Mouse (Mus musculus) heart, adult 9 months (tissue): ENCODE results near the gene Inpp5d.

ENCODE experiments used
- DNase-seq, 2 experiments: peaks; one replicate each; pipeline ENCODE4 v3.0.0; 2022; ENCODE audit warnings: low spot score in 2 of 2

The Inpp5d gene

DNA sequence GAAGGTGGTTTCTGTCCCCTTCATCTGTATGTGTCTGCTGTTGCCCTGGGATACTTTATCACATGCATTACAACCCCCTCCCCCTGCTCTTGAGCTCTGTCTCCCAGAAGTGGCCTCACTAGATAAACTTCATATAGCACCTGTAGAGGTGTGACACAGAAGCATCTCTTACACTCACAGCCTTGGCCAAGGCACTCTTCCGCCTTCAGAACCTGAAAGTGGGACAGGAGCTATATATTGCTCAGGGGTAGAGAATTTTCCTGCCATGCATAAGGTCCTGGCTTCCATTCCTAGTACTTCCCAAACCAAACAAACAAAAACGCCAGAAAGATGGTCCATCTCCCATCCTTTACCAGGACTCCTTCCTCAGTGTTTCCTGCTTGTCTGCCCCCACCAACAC is 84.1 kb downstream of the Inpp5d start:
- DNase-seq, result no peak

DNA sequence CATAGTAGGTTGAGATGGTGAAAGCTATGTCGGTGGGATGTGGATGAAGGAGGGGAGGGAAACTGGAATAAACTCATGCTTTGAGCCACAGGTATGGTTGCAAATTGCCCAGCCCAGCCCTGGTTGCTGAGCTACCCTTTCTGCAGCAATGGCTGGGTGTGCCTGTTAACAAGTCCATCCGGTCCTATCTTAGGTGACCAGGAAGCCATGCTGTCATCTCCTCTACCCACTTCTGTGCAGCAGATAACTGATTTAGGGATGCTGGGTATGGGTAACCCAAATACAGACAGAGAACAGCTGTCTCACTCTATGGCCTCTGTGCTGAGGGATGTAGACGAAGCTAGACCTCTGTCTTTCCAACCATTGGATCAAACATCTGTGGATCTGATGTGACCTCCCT is 86.2 kb downstream of the Inpp5d start:
- no peak for DNase-seq

DNA sequence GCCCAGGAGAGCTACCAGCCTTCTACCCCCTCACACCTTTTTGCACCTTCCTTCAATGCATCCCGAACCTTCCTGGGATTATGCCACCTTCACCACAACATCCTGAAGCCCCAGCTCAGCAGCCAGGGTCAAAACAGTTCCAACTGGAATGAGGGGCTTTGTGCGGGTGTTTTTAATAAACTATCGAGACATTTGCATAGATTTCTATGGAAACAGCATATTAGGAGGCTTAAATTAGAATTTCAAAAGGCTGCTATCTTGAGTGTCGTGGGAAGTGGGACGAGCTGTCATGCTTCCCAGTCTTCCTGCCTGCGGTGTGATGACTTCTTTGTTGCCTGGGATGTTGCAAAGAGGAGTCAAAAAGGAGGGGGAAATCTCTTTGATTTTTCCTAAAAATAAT is 88.9 kb downstream of the Inpp5d start:
- no peak for DNase-seq

DNA sequence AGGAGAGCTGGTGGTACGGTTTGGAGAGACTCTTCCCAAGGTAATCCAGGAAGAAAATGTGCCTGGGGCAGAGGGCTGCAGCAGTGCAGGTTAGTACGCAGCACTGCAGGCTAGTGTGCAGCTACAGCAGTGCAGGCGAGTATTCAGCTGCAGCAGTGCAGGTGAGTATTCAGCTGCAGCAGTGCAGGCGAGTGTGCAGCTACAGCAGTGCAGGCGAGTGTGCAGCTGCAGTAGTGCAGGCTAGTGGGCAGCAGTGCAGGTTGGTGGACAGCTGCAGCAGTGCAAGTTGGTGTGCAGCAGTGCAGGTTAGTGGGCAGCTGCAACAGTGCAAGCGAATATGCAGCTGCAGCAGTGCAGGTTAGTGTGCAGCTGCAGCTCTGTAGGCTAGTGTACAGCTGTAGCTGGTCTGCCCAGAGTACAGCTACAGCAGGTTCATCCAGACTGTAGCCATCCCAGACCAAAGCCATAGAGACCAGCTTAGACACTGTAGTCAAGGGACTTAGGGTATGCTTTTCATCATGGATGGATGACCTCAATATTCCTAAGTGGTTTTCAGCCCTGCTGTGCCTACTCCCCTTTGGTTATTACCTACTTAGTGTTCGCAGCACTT is 89.7 kb downstream of the Inpp5d start:
- no peak for DNase-seq

DNA sequence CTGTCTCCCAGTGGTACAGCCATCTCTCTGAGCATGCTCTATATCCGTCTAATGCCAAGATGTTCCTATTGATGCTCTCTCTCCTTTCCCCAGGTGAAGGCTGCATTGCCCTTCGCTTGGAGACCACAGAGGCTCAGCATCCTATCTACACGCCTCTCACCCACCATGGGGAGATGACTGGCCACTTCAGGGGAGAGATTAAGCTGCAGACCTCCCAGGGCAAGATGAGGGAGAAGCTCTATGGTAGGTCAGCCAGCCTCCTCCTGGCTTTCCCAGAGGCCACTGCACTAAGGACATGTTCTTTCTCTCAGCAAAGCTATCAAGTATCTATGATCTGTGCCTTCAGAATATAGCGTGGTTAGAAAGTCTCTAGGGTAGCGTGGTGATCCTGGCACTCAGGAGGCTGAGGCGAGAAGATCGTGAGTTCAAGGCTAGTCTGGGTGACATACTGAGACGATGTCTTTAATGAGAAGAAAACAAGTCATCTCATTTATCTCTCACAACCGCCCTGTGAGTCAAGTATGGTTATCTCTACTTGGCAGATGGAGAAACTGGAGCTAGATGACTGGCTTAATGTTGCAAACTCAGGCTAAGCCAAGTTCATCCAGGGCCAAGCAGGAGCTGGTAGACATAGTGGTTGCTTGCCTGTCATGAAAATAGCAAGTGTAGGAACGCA is 92.0 kb downstream of the Inpp5d start:
- no peak for DNase-seq

DNA sequence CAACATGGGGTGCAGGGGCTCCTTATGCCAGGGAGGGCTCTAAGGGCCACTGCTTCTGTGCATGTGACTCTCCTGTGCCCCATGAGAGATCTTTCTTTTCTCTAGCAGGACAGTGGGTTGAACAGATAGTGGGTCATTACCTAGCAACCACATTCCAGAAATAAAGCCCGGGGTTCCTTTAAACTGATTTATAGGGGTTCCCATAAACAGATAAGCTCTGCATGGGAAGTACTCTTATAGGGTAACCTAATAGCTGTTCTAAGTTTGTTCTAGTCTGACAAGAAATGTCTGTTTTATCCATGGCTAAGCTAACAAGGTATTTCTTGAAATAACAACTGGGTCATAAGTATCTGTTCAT is 92.5 kb downstream of the Inpp5d start:
- DNase-seq, result no peak

DNA sequence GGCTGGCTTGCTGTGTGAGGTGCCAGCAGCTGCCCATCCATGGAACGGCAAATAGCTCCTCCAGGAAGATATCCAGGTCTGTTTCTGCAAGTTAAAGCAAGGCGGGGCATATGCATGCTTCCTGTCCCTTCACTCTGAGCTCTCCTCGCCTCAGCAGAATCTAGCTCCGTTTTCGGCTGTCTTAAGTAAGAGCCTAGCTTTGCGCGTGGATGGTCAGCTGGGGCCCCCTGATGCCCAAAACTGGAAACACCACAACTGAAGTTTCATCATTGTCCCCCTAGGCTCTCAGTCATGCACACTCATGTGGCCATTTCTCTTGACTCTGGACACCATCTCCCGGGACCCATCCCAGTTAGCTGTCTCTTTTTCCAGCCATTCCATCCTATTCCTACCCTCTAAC is 101.3 kb downstream of the Inpp5d start:
- DNase-seq, result no peak

DNA sequence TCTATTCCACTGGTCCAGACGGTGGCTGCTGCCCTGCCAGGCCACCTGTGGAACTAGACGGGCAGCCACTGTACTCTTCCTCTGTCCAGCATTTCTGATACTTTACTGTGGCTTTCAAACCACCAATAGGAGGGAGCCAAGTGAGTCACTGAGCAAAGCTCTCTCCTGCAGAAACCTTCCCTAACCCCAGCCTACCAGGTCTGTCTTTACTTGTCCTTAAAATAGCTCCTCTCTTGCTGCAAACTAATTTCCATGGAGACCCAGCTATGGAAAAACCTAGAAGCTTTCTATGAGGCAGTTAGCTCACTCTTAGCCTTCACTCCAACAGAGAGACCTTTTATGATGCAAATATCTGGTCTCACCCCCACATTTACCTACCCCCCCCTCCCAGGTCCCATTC is 102.0 kb downstream of the Inpp5d start:
- DNase-seq, result no peak

DNA sequence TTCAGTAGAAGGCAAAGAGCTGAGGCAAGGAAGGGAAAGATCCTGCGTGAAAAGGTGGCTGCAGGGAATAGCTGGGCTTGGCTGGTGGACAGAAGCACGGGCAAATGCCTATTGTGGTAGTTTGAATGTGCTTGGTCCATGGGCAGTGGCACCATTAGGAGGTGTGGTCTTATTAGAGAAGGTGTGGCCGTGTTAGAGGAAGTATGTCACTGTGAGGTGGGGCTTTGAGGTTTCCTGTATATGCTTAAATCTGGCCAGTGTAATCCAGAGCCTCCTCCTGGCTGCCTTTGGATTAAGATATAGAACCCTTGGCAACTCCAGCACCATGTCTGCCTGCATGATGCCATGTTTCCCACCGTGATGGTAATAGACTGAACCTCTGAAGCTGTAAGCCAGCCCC is 103.2 kb downstream of the Inpp5d start:
- no peak for DNase-seq

DNA sequence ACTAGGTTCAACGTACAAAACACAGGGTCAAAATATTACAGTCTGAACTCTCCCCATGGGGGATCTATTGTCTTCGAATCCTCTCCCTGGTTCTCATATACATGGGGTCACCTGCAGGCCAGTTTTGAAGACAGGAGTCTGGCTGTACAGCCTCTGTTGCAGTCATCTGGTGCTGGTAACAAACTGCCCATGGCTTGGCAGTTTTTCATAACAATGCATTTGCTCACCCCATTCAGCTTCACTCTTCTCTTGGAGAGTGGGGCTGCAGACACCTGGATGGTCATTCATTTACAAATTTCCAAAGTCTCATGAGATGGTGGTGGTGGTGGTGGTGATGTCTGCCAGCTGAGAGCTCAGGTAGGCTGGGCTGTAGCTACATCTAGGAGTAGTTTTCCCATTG is 109.0 kb downstream of the Inpp5d start:
- no peak for DNase-seq

DNA sequence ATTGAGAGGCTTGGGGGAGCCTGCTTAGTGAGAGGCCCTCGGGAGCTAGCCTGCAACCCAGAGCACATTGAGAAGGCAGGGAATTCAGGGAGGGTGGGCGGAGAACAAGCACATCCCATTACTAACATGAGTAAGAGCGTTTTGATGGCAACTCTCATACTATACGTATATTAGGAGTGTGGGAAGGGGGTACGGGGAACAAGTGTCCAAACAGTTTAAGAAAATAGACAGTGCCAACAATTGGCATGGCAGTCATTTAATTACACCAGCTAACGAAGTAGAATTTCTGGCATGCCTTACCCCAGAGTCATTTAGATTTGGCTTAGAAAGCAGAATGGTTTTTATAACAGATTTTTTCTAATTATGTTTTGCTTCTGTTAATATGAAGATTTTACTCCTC is 109.7 kb downstream of the Inpp5d start:
- DNase-seq, result no peak

DNA sequence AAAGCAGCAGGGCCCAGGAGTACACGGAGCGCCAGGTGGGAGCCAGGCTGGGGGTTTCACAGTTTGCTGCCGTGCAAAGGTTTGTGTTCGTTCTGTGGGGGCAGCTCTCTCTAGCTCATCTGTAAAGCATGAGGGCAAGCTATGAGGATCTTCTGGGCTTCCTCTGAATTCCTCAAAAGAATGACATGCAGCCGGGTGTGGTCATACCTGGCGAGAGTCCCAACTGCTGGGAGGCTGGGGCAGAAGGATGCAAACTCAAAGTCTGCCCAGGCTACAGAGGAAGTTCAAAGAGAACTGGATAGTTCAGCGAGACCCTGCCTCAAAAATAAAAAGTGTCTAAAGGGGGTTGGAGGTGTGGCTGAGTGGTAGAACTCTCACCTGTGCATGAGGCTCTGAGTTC is 110.2 kb downstream of the Inpp5d start:
- no peak for DNase-seq

DNA sequence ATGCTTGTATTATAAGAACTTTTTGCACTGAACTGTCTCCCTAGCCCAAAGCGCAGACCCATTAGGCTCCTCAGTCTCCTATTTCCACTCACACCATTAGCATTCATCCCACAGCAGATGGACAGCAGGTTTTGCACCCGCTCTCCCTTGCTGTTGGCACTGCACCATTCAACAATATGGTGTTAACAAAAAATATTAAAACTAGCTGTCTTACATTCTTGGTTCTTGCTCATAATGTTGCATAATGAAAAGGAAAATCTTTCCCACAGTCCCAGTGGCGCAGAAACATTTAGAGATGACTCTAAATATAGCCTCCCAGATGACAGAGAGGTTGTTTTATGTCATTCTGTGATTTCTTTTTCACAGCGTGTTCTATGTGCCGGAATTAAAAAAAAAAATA is 113.1 kb downstream of the Inpp5d start:
- peak; percentile 21 to 27 for DNase-seq

DNA sequence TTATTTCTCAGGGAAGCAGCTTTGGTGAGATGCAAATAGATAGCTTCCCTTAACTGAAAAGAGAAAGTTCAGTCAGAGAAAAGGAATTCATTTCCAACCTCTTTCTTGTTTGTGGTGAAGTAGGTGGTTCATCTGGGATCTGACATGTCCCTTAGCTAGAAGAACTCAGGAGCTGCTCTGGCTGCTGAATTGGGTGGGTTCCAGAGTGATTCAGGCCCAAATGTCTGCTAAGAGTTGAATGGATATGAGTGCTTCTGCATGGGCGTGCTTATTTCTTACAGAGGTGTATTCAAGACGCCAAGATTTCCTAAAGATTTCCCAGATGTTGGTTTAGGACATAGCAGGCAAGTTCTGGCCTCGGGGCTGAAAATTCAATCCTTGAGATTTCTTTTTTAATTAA is 114.0 kb downstream of the Inpp5d start:
- no peak for DNase-seq

DNA sequence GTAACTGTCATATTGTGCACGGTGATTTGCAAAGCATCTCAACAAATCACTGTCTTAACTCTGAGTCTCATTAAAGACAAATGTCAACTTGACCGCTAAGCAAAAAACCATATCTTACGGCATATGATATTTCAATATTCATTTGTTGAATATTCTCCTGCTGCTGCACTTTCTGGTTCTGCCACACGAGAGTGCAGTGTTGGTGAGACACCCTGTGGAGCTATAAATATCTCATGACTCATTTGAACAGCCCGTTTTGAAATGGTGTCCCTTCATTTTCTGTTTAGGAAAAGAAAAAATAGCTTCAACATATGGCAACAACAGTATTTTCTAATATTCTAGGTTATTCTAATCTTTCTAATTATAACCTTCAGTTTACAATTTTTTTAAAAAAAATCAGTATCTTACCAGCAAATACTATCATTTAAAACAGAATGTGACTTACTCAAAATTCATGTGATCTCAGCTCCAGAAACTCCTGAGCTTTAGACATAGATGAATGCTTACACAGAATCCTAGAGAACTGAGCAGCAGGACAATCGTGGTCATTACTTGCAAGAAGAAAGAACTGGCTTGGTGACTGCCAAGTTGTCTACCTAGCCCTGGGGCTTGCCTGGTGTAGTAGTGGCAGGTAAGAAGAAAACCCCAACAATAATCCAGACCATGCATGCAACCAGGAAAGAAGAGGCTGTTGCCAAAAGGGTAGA is 120.6 kb downstream of the Inpp5d start:
- DNase-seq, result peak in 1 of 2 experiments; percentile 7

DNA sequence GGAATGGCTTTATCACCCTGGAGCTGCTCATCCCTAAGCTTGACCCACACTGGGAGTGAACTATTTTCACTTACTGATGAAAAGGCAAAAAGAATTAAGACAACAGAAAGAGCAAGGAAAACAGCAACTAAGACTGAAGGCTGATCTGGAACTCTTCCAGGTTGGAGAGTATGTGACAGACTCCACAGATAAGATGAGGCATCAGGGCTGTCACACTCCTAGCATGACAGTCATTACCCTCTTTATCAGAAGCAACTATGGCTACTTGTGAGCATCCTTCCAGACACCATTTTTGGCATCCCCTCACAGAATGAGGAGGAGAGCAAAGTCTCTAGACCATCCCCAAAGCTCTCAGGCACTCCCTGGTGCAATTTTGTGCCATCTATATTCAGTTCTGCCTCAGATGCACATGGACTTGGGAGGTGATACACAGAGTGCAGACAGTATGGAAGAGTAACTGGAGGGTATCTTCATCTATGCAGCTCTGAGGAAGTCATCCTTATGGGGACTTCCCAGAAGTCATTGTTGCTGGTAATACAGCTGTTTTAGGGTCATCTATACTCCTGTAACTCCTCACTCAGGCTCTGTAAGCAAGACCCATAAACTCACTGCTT is 129.4 kb downstream of the Inpp5d start:
- no peak for DNase-seq

DNA sequence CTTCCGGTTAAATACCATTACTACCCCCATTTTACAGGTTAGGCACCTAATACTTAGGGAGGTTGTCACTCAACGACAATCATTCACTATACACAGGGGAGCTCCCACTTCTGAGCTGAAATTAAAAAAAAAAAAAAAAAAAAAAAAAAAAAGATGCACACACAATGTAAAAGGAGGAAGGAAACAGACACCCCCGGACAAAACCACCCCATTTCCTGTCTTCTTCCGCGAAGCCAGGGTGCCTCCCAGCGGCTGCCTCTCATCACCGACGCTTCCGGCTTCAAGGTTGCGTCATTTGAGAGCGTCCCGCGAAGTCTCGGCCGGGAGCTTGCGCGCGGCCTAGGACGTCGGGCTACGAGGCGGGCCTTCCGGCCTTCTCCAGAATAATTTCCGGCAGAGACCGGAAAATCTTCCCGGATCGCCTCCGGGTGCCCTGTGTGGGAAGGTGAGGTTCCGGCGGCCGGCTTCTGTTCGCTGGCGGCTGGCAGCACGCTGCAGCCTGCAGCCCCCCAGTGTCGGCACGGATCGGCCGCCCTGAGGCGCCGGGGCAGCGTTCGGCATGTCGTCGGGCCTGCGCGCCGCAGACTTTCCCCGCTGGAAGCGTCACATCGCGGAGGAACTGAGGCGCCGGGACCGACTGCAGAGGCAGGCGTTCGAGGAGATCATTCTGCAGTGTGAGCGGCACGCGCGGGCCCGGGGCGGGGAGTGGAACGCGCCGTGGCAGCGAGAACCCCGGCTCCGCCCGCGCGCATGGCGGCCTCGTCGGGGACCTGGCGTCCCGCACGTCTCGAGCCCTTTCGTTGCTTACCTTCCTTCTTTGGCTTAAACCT is 135.7 kb downstream of the Inpp5d start, which contains the start of gene Atg16l1:
TSS of gene Atg16l1 (plus strand) at position 230 of the 830 bp plus-strand sequence.
- peak; percentile 94 to 96 for DNase-seq

DNA sequence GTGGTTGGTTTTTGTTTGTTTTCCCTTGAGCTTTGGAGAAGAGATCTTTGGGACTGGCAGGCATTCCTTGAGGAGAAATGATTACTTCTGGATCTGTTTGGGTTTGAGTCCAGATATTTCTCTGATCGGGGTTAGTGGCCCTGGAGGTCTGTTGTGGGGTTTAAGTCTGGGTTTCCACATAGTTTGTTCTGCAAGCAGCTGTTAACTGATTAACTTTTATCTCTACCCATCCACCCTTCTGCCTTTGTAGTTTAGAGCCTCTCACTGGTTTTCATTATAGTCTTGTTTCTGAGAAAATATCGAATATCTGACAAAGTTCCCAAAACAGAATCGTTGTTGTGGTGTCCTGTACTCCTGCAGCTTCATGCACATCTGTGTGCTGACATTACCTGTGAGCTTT is 143.7 kb downstream of the Inpp5d start:
- no peak for DNase-seq

DNA sequence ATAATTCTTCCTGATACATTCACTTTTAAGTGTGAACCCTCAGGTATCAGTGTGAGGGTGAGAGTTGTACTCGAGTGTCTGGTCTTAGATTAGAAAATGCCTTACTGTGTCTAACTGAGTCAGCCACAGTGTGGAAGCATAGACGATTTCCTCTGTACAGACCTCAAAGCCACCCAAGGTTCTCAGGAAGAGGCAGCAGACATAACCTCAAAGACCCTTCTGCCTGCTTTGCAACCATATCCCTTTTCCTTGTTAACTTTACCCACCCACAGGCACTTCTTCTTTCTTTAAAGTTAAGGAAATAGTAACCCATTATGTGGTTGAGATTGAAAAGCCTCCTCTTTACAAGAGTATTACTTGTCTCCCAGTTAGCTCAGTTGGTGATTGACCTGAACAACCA is 145.6 kb downstream of the Inpp5d start:
- DNase-seq, result no peak

DNA sequence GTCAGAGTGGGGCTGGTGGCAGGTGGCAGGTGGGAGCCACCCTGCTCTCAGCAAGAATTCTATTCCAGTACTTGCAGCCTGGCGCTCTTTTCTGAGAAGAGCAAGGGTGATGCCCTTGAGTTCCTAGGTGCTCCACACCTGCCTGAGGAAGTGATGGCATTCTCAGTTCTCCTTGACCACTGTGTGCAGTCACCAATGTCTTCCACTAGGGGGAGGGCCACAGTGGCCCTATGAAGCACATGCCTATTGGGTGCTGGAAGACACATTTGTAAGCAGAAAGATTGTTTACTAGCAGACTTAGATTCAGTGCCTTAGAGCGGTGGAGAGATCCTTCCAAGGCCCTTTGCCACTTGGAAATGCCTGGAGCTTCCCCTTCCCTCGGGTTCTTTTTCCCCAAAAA is 146.1 kb downstream of the Inpp5d start:
- no peak for DNase-seq

DNA sequence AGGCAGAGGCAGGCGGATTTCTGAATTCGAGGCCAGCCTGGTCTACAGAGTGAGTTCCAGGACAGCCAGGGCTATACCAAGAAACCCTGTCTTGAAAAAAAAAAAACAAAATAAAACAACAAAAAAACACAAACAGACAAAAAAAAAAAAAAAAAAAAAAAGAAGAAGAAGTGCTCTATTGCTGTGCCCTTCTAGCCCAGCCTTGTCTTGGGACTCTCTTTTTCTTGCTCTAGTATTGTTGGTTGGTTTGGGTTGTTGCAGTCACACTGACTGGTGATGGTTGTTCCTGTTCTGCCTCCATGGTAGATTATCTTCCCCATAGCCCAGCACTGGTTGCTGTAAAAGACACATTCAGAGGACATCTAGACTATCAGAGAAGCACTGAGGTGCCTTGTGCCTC is 149.2 kb downstream of the Inpp5d start:
- no peak for DNase-seq
